Mouse (Mus musculus) spleen, adult 2 months (tissue): ENCODE data around the gene Zbtb20.

Source experiments
- CTCF ChIP-seq: fragments of 200-500 bp; IDR thresholded peaks from 2 replicates; pipeline ENCODE4 v1.5.1; 2011; ENCODE audit warnings: mild to moderate bottlenecking, inconsistent platforms; ENCODE audit not compliant: insufficient read depth, insufficient read length, insufficient replicate concordance; ENCODE audit errors: extremely low read depth
- POLR2A ChIP-seq: fragments of 200-500 bp; IDR thresholded peaks from 2 replicates; pipeline ENCODE4 v1.6.1; 2011; ENCODE audit warnings: low read depth, low read length, inconsistent platforms

DNA sequence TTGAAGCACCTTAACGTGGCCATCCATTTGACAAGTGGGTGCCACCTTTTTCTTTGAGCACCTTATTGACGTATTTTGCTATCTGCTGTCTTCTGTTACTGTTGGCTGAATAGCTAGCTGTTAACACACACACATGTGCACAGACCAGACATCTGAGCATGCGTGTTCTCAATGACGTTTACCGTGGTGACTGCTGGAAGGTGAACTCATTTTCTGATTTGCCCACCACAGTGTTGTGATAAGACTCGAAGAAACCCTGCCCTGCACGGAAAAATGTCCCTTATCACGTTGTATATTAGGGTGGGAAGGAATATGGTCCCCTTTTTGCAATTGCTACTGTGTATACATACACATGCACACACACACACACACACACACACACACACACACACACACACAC lies 765.5 kb downstream of the Zbtb20 start:
- TF ChIP-seq CTCF, result no peak
- no peak for TF ChIP-seq POLR2A
